Mouse (Mus musculus) frontal cortex, postnatal 36 days (tissue): ENCODE results near the gene Pramef6.
"Not testable (repeated sequence)": the region's sequence is repeated elsewhere in the genome, so short reads cannot be mapped to it uniquely, and the experiment has no call there.

Source experiments
- DNase-seq, 2 experiments: peaks; one replicate each; pipeline ENCODE4 v3.0.0; 2022; ENCODE audit warnings: low spot score in 2 of 2

Gene Pramef6

GRCm38 (mm10) chr4:143900280-143900679 lies at the start of gene Pramef6:
Gene Pramef6, minus strand, starts transcription at chr4:143900380.
- DNase-seq, result not testable (repeated sequence)

GRCm38 (mm10) chr4:143894406-143894805 lies 5.8 kb downstream of the Pramef6 start:
- DNase-seq, result not testable (repeated sequence)

- not testable (repeated sequence) for DNase-seq
Measured at GRCm38 (mm10) chr4:143882371-143882770, 17.8 kb downstream of the Pramef6 start.

GRCm38 (mm10) chr4:143846197-143846596 lies 54.0 kb downstream of the Pramef6 start, which contains the start of gene Gm13103:
Gene Gm13103, plus strand, starts transcription at chr4:143846497.
- DNase-seq, result not testable (repeated sequence)
